Mouse (Mus musculus): ENCODE measurements around the gene Tbc1d22a.

DNA sequence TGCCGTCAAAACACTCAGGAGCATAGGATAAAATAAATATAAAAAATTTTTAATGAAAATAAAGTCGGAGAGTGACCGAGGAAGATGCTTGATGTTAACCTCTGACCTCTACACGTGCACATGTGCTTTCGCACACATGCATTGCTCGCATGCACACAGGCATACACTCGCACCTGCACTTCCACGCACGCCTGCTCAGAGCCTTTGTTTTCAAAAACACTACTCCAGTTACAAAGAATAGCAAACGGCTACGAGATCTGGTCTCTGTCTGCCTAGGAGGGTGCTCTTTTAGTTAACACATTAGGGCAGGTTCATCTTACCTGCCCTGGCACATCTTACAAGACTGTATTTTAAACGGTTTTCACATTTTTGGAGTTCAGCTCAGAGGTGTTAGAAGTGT, 42.9 kb upstream of the Tbc1d22a start:
- TF ChIP-seq MYOG (IDR thresholded peaks at IDR 0.05; ENCODE audit: control insufficient read depth in 1 of 3, insufficient read depth in 1 of 3, insufficient read length in 2 of 3, low read depth in 2 of 3): no peak
- TF ChIP-seq POLR2A (IDR thresholded peaks at IDR 0.05; ENCODE audit: insufficient read length, low read depth): no peak
